Mouse (Mus musculus) embryonic fibroblast, embryonic 13.5 days (primary cell): ENCODE results near the gene Gm20388. TPM values are rescaled to one million over a fixed set of nuclear protein-coding genes. Genes with fewer than 3 reads are reported as not detected.
"Not testable (repeated sequence)": the region's sequence is repeated elsewhere in the genome, so short reads cannot be mapped to it uniquely, and the experiment has no call there.

Source experiments
- H3K27ac ChIP-seq: 2 replicates; pipeline ENCODE4 v1.5.1; 2012; ENCODE audit warnings: low read length, control low read depth, inconsistent platforms; ENCODE audit not compliant: insufficient read depth
- H3K4me1 ChIP-seq: 2 replicates; pipeline ENCODE4 v1.6.1; 2011; ENCODE audit warnings: low read length; ENCODE audit not compliant: control insufficient read depth, insufficient read depth
- H3K4me3 ChIP-seq: 2 replicates; pipeline ENCODE4 v1.5.1; 2011; ENCODE audit warnings: mild to moderate bottlenecking, control low read depth, low read length; ENCODE audit not compliant: insufficient read depth
- CTCF ChIP-seq: IDR thresholded peaks from 2 replicates; pipeline ENCODE4 v1.5.1; 2011; ENCODE audit warnings: mild to moderate bottlenecking, control low read depth, low read length, moderate library complexity, borderline replicate concordance; ENCODE audit not compliant: insufficient read depth
- POLR2A ChIP-seq: IDR thresholded peaks from 2 replicates; pipeline ENCODE4 v1.6.1; 2011; ENCODE audit warnings: low read depth, mild to moderate bottlenecking, control low read depth, low read length, moderate library complexity
- polyA plus RNA-seq: library from polyadenylated mRNA; stranded (reverse); fragments of >200 nt; gene quantifications from 2 replicates; pipeline ENCODE4 v1.2.4, GENCODE M21; 2011; ENCODE audit warnings: low read depth; ENCODE audit not compliant: missing spikeins, insufficient read length

Gene Gm20388
- polyA plus RNA-seq, 1 experiment = 82.8 TPM

DNA sequence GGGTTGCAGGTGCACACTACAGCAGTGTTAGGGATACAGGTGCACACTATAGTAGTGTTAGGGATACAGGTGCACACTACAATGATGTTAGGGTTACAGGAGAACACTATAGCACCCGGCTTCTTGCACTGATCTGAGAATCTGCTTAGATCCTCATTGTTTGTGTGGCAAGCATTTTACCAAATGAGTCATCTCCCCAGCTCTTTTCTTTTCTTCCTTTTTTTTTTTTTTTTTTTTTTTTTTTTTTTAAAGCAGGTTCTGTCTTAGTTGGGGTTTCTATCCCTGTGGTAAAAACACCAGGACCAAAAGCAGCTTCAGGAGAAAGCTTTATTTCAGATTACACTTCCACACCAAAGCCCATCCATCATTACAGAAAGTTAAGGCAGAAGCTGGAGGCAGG lies 3893.0 kb downstream of the Gm20388 start:
- no peak overlapping the region for H3K27ac ChIP-seq
- no peaks in the 10 kb centered on the region for H3K4me1 ChIP-seq
- H3K4me3 ChIP-seq = no peak overlapping the region
- TF ChIP-seq POLR2A (no peak), CTCF (no peak)

DNA sequence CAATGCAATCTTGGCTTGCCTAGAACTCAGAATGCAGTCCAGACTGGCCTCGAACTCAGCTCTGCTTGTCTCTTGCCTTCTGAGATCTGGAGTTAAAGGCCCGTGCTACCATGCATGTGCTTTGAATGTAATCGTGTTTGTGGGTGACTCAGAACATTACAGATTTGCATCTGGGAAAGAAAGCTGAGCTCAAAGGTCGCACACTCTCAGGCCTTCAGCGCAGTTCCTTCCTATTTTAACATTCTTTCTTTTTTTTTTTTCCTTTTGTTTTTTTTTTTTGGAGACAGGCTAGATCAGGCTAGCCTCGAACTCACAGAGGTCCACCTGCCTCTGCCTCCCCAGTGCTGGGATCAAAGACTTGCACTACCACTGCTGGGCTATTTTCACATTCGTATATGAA lies 3893.9 kb downstream of the Gm20388 start:
- no peaks in the 10 kb centered on the region for H3K4me1 ChIP-seq
- TF ChIP-seq CTCF (no peak), POLR2A (no peak)
- H3K27ac ChIP-seq = no peak overlapping the region
- H3K4me3 ChIP-seq = no peak overlapping the region

DNA sequence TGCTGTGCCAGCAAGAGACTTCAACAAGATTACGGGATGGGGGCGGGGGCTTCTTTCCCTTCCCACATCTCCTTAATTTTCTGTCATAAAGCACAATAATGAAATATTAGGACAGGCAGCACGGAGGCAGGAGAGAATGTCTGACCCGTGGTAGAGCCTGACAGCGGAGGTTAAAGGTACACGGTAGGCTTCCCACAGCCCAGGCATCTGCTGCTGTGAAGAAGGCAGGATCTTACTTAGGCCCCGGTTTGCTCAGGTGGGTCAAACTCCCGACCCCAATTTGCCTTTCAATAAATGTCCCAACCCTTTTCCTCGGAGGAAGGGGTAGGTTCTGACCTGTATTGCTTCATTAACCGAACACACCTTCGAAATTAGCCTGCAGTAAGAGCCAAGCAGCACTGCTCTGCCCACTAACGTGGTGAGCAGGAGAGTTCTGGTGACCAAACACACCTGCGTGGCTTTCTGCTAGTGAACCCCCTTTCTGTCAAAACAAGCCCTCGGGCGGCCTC lies 3894.6 kb downstream of the Gm20388 start:
- TF ChIP-seq CTCF (no peak), POLR2A (no peak)
- Histone ChIP-seq H3K27ac (no peak overlapping the region), H3K4me1 (no peaks in the 10 kb centered on the region), H3K4me3 (peak overlapping the region; percentile 27)

DNA sequence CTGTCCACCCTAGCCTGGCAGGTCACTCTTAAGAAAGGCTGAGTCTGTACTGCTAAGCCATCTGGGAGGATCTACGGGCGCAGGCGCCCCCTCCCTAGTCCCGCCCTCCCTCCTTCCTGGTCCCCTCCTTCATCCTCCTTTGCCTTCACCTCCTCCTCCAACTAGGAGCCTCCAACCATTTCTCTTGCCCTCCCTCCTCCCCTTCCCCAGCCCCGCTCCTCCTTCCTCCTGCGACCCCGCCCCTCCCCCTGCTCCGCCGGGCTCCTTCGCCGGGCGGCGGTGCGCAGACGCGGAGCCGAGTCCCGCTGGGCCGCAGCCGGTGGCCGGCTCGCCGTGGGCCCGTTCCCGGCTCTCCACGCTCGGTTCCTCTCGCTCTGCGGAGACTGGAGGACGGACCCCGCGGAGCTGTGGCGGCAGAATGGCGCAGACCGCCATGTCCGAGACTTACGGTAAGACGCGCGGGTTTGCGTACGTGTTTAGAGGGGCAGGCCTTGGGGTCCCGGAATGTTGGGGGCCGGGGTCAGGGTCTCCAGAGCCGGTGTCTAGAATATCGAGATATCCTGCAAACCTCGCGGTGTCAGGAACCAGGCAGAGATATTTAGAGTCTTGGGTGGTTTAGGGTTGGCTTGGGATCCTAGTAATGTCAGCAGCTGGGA lies 3895.2 kb downstream of the Gm20388 start, which contains the start of gene Rab4a:
Gene Rab4a, plus strand, starts transcription at position 268 of the 656 bp plus-strand sequence.
- H3K4me3 ChIP-seq = peak within 1 kb of the TSS; percentile 77
- TF ChIP-seq POLR2A = peak; percentile 80
- TF ChIP-seq CTCF = no peak
- H3K27ac ChIP-seq = 0 out of 2 replicates have a peak within 1 kb of the TSS, but pooled peaks have one; percentile 12
- no peaks in the 10 kb centered on the region for H3K4me1 ChIP-seq

DNA sequence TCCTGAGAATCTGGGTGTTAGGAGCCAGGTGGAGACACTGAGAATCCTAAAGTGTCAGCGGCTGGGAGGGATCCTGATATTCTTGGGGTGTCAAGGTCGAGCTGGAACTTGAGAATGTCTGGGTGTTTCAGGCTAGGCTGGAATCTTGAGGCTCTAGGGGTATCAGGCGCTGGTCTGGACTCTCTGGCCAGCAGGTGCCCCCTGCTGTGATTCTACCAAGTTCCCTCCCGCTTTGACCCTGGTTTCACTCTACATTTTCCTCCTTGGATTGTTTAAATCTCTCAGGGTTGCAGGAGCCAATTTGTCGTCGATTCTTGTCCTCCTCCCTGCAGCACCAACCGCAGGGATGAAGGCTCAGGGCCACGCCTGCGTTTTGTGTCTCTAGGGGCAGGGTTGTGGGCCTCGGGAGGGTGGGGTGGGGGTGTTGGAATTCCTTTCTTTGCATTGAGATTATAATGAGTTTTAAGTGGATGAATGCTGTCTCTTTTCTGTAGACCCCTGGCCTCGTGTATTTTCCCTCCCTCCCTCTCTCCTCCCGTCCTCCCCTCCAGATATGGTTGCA lies 3895.8 kb downstream of the Gm20388 start:
- Histone ChIP-seq H3K27ac (no peak overlapping the region), H3K4me1 (no peaks in the 10 kb centered on the region), H3K4me3 (peak overlapping the region; percentile 77)
- TF ChIP-seq CTCF (no peak), POLR2A (0 out of 2 replicates have a peak, but pooled peaks have one; percentile 18)

DNA sequence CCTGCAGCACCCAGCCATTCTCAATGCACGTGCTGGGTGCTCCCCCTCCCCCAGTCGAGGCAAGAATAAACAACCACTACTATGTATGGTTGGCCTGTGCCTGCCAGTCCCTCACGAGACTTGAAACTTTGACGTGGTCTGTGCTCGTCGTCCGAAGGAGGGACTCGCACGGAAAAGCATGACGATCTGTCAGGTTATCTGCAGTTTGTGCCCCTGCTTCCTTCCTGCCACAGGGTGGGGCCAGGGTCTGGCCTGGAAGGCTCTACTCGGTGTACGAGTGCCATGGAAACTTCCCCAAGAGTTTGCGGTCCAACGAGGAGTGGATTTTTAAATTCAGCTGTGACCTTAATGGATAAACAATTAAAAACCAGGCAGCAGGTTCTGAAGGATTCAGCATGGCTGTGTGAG lies 3896.4 kb downstream of the Gm20388 start:
- Histone ChIP-seq H3K4me3 (peak overlapping the region; percentile 77), H3K27ac (no peak overlapping the region), H3K4me1 (no peaks in the 10 kb centered on the region)
- TF ChIP-seq POLR2A (no peak), CTCF (no peak)

DNA sequence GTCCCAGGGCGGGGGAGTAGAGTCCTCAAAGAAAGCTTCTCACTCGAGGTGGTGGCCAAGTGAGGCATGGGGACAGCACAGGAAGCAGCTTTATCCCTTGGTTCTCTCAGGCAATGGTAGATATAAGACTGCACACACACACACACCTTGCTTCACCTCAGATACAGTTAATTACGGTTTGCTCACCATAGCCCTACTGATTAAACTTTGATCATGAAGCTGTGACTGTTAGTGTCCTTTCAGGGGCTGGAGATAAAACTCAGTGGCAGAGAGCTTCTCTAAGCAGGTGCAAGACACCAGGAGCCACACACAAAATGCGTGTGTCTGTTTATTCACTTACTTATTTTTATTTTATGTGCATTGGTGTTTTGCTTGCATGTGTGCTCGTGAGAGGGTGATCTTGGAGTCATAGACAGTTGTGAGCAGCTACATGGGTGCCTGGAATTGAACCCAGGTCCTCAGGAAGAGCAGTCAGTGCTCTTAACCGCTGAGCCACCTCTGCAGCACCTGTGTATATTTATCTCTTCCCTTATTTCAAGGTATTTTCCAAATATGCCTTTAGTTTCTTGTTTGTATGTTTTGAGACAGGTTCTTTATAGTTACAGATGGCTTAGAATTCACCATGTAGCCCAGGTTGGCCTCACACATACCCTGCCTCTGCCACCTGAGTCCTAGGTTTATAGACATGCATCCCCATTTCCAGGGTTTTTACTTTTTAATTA lies 3897.4 kb downstream of the Gm20388 start:
- Histone ChIP-seq H3K4me1 (no peaks in the 10 kb centered on the region), H3K27ac (no peak overlapping the region), H3K4me3 (no peak overlapping the region)
- no peak for TF ChIP-seq POLR2A
- no peak for TF ChIP-seq CTCF

DNA sequence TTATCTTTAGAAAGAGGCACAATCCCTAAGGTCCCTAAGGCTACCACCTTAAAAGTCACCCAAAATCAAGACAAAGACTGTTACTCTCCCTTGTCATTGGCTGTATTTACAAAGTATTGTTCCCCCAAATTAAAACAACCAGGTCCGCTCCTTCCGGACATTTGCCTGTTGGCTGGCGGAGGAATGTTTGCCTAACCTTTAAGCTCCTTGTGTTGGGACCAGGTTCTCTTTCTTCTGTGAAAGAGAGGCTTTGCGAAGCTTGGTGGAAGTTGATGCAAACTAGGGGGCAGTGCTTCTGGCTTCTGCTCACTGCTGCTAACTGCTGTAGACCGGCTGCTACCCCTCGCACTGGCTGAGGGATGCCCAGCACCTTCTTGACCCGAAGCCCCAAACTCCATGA lies 3898.0 kb downstream of the Gm20388 start:
- H3K4me3 ChIP-seq = no peak overlapping the region
- TF ChIP-seq POLR2A (no peak), CTCF (no peak)
- no peak overlapping the region for H3K27ac ChIP-seq
- H3K4me1 ChIP-seq = no peaks in the 10 kb centered on the region

DNA sequence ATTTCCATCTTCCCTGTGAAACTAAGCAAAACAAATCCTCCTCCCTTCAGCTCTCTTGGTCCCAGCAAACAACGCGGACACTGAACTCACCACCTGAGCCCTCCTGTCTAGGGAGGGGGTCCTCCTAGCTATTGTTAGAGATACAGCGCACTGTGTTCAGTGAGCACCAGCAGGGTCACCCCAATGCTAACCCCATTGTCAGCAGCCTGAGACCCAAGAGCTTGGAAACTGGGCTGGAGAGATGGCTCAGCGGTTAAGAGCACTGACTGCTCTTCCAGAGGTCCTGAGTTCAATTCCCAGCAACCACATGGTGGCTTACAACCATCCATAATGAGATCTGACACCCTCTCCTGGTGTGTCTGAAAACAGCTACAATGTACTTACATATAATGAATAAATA lies 3898.7 kb downstream of the Gm20388 start:
- not testable (repeated sequence) for H3K27ac ChIP-seq, H3K4me1 ChIP-seq, H3K4me3 ChIP-seq

DNA sequence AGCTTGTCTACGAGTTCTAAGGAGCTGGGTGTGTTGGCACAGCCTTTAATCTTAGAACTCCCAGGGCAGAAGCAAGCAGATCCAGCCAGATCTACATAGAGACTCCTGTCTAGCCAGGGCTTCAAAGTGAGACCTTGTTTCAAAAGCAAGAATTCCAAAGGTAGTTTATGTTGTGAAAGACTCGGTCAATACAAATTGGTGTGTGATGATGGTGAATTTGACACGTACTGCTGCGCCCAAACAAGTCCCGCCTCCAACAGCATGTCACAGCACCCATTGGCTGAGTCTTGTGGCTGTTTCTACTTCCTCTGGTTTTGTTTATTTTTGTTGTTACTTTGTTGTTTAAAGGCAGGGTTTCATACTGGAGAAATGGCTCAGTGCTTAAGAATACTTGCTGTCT lies 3901.6 kb downstream of the Gm20388 start:
- H3K4me1 ChIP-seq = no peaks in the 10 kb centered on the region
- H3K4me3 ChIP-seq = no peak overlapping the region
- TF ChIP-seq CTCF = no peak
- no peak for TF ChIP-seq POLR2A
- H3K27ac ChIP-seq = no peak overlapping the region
